Mouse (Mus musculus): ENCODE measurements around the gene Pde4d. TPM values are rescaled to one million over a fixed set of nuclear protein-coding genes. Genes with fewer than 3 reads are reported as not detected.
A peak's percentile ranks its signal among the peaks of the same experiment; 100 is the strongest.

Pde4d gene
- polyA plus RNA-seq, 1 experiment = not detected

GRCm38 (mm10) chr13:109599711-109600110 is 1150.0 kb downstream of the Pde4d start:
- TF ChIP-seq CTCF (IDR thresholded peaks at IDR 0.05; ENCODE audit: insufficient read depth, low read depth, low read length) (no peak), POLR2A (IDR thresholded peaks at IDR 0.05; ENCODE audit: insufficient read depth, low read depth, low read length) (no peak)
- no peak overlapping the region for H3K27ac ChIP-seq (ENCODE audit: insufficient read depth, low read depth, low read length)
- WGBS = 69% methylated on average over 4 of the region's 4 CpGs
- H3K4me1 ChIP-seq (ENCODE audit: control insufficient read depth, insufficient read depth, low read length) = peaks cover 2% of the 10 kb centered on the region; the same call in 1 of the 2 replicates
- no peak overlapping the region for H3K4me3 ChIP-seq (ENCODE audit: insufficient read depth, low read depth, low read length)

GRCm38 (mm10) chr13:109604017-109604416 is 1154.3 kb downstream of the Pde4d start:
- WGBS = 88% methylated on average over 2 of the region's 2 CpGs
- H3K4me3 ChIP-seq (ENCODE audit: insufficient read depth, low read depth, low read length) = no peak overlapping the region
- no peak for TF ChIP-seq POLR2A (IDR thresholded peaks at IDR 0.05; ENCODE audit: insufficient read depth, low read depth, low read length)
- no peak for TF ChIP-seq CTCF (IDR thresholded peaks at IDR 0.05; ENCODE audit: insufficient read depth, low read depth, low read length)
- H3K4me1 ChIP-seq (ENCODE audit: control insufficient read depth, insufficient read depth, low read length) = peaks cover 2% of the 10 kb centered on the region; the same call in 1 of the 2 replicates
- H3K27ac ChIP-seq (ENCODE audit: insufficient read depth, low read depth, low read length) = no peak overlapping the region

- no peak overlapping the region for H3K4me3 ChIP-seq (ENCODE audit: insufficient read depth, low read depth, low read length)
- WGBS = 72% methylated on average over 1 of the region's 1 CpGs
- H3K4me1 ChIP-seq (ENCODE audit: control insufficient read depth, insufficient read depth, low read length) = no peaks in the 10 kb centered on the region
- TF ChIP-seq CTCF (IDR thresholded peaks at IDR 0.05; ENCODE audit: insufficient read depth, low read depth, low read length) (no peak), POLR2A (IDR thresholded peaks at IDR 0.05; ENCODE audit: insufficient read depth, low read depth, low read length) (no peak)
- H3K27ac ChIP-seq (ENCODE audit: insufficient read depth, low read depth, low read length) = no peak overlapping the region
Measured at GRCm38 (mm10) chr13:109605140-109605539, 1155.4 kb downstream of the Pde4d start.

- H3K4me1 ChIP-seq (ENCODE audit: control insufficient read depth, insufficient read depth, low read length) = no peaks in the 10 kb centered on the region; the same call in 1 of the 2 replicates
- no peak overlapping the region for H3K27ac ChIP-seq (ENCODE audit: insufficient read depth, low read depth, low read length)
- TF ChIP-seq CTCF (IDR thresholded peaks at IDR 0.05; ENCODE audit: insufficient read depth, low read depth, low read length) (no peak), POLR2A (IDR thresholded peaks at IDR 0.05; ENCODE audit: insufficient read depth, low read depth, low read length) (no peak)
- WGBS = 71% methylated on average over 9 of the region's 9 CpGs
- no peak overlapping the region for H3K4me3 ChIP-seq (ENCODE audit: insufficient read depth, low read depth, low read length)
Measured at GRCm38 (mm10) chr13:109609106-109609804, 1159.5 kb downstream of the Pde4d start.

GRCm38 (mm10) chr13:109609805-109610187 is 1160.0 kb downstream of the Pde4d start:
- WGBS = 29% methylated on average over 3 of the region's 3 CpGs
- no peak overlapping the region for H3K27ac ChIP-seq (ENCODE audit: insufficient read depth, low read depth, low read length)
- no peak overlapping the region for H3K4me3 ChIP-seq (ENCODE audit: insufficient read depth, low read depth, low read length)
- TF ChIP-seq POLR2A (IDR thresholded peaks at IDR 0.05; ENCODE audit: insufficient read depth, low read depth, low read length) (no peak), CTCF (IDR thresholded peaks at IDR 0.05; ENCODE audit: insufficient read depth, low read depth, low read length) (peak; percentile 53)
- H3K4me1 ChIP-seq (ENCODE audit: control insufficient read depth, insufficient read depth, low read length) = no peaks in the 10 kb centered on the region; the same call in 1 of the 2 replicates

GRCm38 (mm10) chr13:109610772-109611171 is 1161.0 kb downstream of the Pde4d start:
- Histone ChIP-seq H3K27ac (ENCODE audit: insufficient read depth, low read depth, low read length) (no peak overlapping the region), H3K4me3 (ENCODE audit: insufficient read depth, low read depth, low read length) (no peak overlapping the region), H3K4me1 (ENCODE audit: control insufficient read depth, insufficient read depth, low read length) (no peaks in the 10 kb centered on the region; the same call in 1 of the 2 replicates)
- TF ChIP-seq POLR2A (IDR thresholded peaks at IDR 0.05; ENCODE audit: insufficient read depth, low read depth, low read length) (no peak), CTCF (IDR thresholded peaks at IDR 0.05; ENCODE audit: insufficient read depth, low read depth, low read length) (no peak)
- WGBS = 98% methylated on average over 2 of the region's 2 CpGs

GRCm38 (mm10) chr13:109615213-109615784 is 1165.6 kb downstream of the Pde4d start:
- no peak for TF ChIP-seq CTCF (IDR thresholded peaks at IDR 0.05; ENCODE audit: insufficient read depth, low read depth, low read length)
- TF ChIP-seq POLR2A (IDR thresholded peaks at IDR 0.05; ENCODE audit: insufficient read depth, low read depth, low read length) = no peak
- Histone ChIP-seq H3K4me1 (ENCODE audit: control insufficient read depth, insufficient read depth, low read length) (no peaks in the 10 kb centered on the region; the same call in 1 of the 2 replicates), H3K4me3 (ENCODE audit: insufficient read depth, low read depth, low read length) (no peak overlapping the region), H3K27ac (ENCODE audit: insufficient read depth, low read depth, low read length) (no peak overlapping the region)
- 79% methylated on average over 8 of the region's 8 CpGs for WGBS

- H3K4me1 ChIP-seq (ENCODE audit: control insufficient read depth, insufficient read depth, low read length) = no peaks in the 10 kb centered on the region; the same call in 1 of the 2 replicates
- no peak overlapping the region for H3K27ac ChIP-seq (ENCODE audit: insufficient read depth, low read depth, low read length)
- TF ChIP-seq CTCF (IDR thresholded peaks at IDR 0.05; ENCODE audit: insufficient read depth, low read depth, low read length) (no peak), POLR2A (IDR thresholded peaks at IDR 0.05; ENCODE audit: insufficient read depth, low read depth, low read length) (no peak)
- 16% methylated on average over 7 of the region's 7 CpGs for WGBS
- H3K4me3 ChIP-seq (ENCODE audit: insufficient read depth, low read depth, low read length) = no peak overlapping the region
Measured at GRCm38 (mm10) chr13:109615785-109616281, 1166.1 kb downstream of the Pde4d start.

- TF ChIP-seq CTCF (IDR thresholded peaks at IDR 0.05; ENCODE audit: insufficient read depth, low read depth, low read length) (no peak), POLR2A (IDR thresholded peaks at IDR 0.05; ENCODE audit: insufficient read depth, low read depth, low read length) (no peak)
- Histone ChIP-seq H3K4me1 (ENCODE audit: control insufficient read depth, insufficient read depth, low read length) (no peaks in the 10 kb centered on the region), H3K4me3 (ENCODE audit: insufficient read depth, low read depth, low read length) (no peak overlapping the region), H3K27ac (ENCODE audit: insufficient read depth, low read depth, low read length) (no peak overlapping the region)
- 44% methylated on average over 2 of the region's 2 CpGs for WGBS
Measured at GRCm38 (mm10) chr13:109619158-109619657, 1169.5 kb downstream of the Pde4d start.
